Mouse (Mus musculus): ENCODE data around the gene Gm28038. TPM values are rescaled to one million over a fixed set of nuclear protein-coding genes. Genes with fewer than 3 reads are reported as not detected.

Gene Gm28038
- not detected in 2 replicates for polyA plus RNA-seq (2015; fragmentation: Nextera tagmentation; extraction: Ambion mirVana)

- no peak for ATAC-seq
- Histone ChIP-seq H3K4me1 (replicated peaks) (peaks cover 12% of the 10 kb centered on the region), H3K36me3 (peaks cover 42% of the 10 kb centered on the region), H3K9me3 (no peaks in the 10 kb centered on the region), H3K27me3 (no peaks in the 10 kb centered on the region), H3K4me2 (replicated peaks) (no peak within 1 kb of the TSS), H3K27ac (no peak within 1 kb of the TSS), H3K4me3 (replicated peaks) (no peak within 1 kb of the TSS), H3K9ac (replicated peaks) (no peak within 1 kb of the TSS)
- WGBS = 94% methylated on average over 11 of the region's 11 CpGs
Measured at GRCm38 (mm10) chr2:30280743-30281142, at the start of gene Gm28038. Gm28038 (plus strand) TSS chr2:30281043.

- Histone ChIP-seq H3K9ac (replicated peaks) (no peak overlapping the region), H3K27ac (no peak overlapping the region), H3K27me3 (no peaks in the 10 kb centered on the region), H3K36me3 (peaks cover 4% of the 10 kb centered on the region), H3K4me1 (replicated peaks) (peaks cover 30% of the 10 kb centered on the region), H3K9me3 (no peaks in the 10 kb centered on the region), H3K4me2 (replicated peaks) (no peak overlapping the region), H3K4me3 (replicated peaks) (no peak overlapping the region)
- no peak for ATAC-seq
- WGBS = 94% methylated on average over 5 of the region's 5 CpGs
Measured at GRCm38 (mm10) chr2:30235593-30235992, 45.2 kb upstream of the Gm28038 start.

GRCm38 (mm10) chr2:30236426-30237198, 44.2 kb upstream of the Gm28038 start:
- Histone ChIP-seq H3K36me3 (peaks cover 14% of the 10 kb centered on the region), H3K27ac (peak overlapping the region; percentile 57), H3K4me1 (replicated peaks) (peaks cover 30% of the 10 kb centered on the region), H3K4me3 (replicated peaks) (peak overlapping the region; percentile 70), H3K9me3 (no peaks in the 10 kb centered on the region), H3K9ac (replicated peaks) (peak overlapping the region; percentile 65), H3K4me2 (replicated peaks) (peak overlapping the region; percentile 67), H3K27me3 (no peaks in the 10 kb centered on the region)
- 5% methylated on average over 18 of the region's 18 CpGs for WGBS
- ATAC-seq = no peak

- under 1% methylated on average over 66 of the region's 67 CpGs for WGBS
- peak within 1 kb of the TSS; percentile 70 for H3K4me3 ChIP-seq (replicated peaks)
- peak within 1 kb of the TSS; percentile 94 for H3K27ac ChIP-seq
- ATAC-seq = peak; percentile 99
- peaks cover 22% of the 10 kb centered on the region for H3K36me3 ChIP-seq
- H3K9me3 ChIP-seq = no peaks in the 10 kb centered on the region
- peak within 1 kb of the TSS; percentile 87 for H3K4me2 ChIP-seq (replicated peaks)
- no peaks in the 10 kb centered on the region for H3K27me3 ChIP-seq
- peak within 1 kb of the TSS; percentile 86 for H3K9ac ChIP-seq (replicated peaks)
- peaks cover 30% of the 10 kb centered on the region for H3K4me1 ChIP-seq (replicated peaks)
Measured at GRCm38 (mm10) chr2:30237199-30237880, 43.5 kb upstream of the Gm28038 start, which contains the start of gene Lrrc8a. Lrrc8a (plus strand) TSS chr2:30237715.

- peak overlapping the region; percentile 94 for H3K27ac ChIP-seq
- peaks cover 34% of the 10 kb centered on the region for H3K4me1 ChIP-seq (replicated peaks)
- under 1% methylated on average over 40 of the region's 42 CpGs for WGBS
- H3K27me3 ChIP-seq = no peaks in the 10 kb centered on the region
- peaks cover 27% of the 10 kb centered on the region for H3K36me3 ChIP-seq
- peak overlapping the region; percentile 87 for H3K4me2 ChIP-seq (replicated peaks)
- no peaks in the 10 kb centered on the region for H3K9me3 ChIP-seq
- H3K9ac ChIP-seq (replicated peaks) = peak overlapping the region; percentile 86
- ATAC-seq = peak; percentile 93
- peak overlapping the region; percentile 70 for H3K4me3 ChIP-seq (replicated peaks)
Measured at GRCm38 (mm10) chr2:30237881-30238280, 43.0 kb upstream of the Gm28038 start.

GRCm38 (mm10) chr2:30238906-30239465, 41.9 kb upstream of the Gm28038 start:
- Histone ChIP-seq H3K4me2 (replicated peaks) (peak overlapping the region; percentile 87), H3K27ac (no peak overlapping the region), H3K36me3 (peaks cover 38% of the 10 kb centered on the region), H3K9ac (replicated peaks) (peak overlapping the region; percentile 86), H3K4me1 (replicated peaks) (peaks cover 34% of the 10 kb centered on the region), H3K4me3 (replicated peaks) (peak overlapping the region; percentile 70), H3K27me3 (no peaks in the 10 kb centered on the region), H3K9me3 (no peaks in the 10 kb centered on the region)
- 82% methylated on average over 3 of the region's 3 CpGs for WGBS
- ATAC-seq = no peak

- Histone ChIP-seq H3K27ac (no peak overlapping the region), H3K4me2 (replicated peaks) (peak overlapping the region; percentile 87; the same call in 1 of the 2 replicates)
- WGBS = 93% methylated on average over 4 of the region's 4 CpGs
Measured at GRCm38 (mm10) chr2:30239777-30240176, 41.1 kb upstream of the Gm28038 start.

GRCm38 (mm10) chr2:30240267-30240666, 40.6 kb upstream of the Gm28038 start, which contains the start of gene Gm28035:
Gm28035 (plus strand) TSS chr2:30240567.
- no peak for ATAC-seq
- Histone ChIP-seq H3K9ac (replicated peaks) (peak within 1 kb of the TSS; percentile 86; the same call in 1 of the 2 replicates), H3K4me2 (replicated peaks) (peak within 1 kb of the TSS; percentile 87; the same call in 1 of the 2 replicates), H3K9me3 (no peaks in the 10 kb centered on the region), H3K27ac (no peak within 1 kb of the TSS), H3K27me3 (no peaks in the 10 kb centered on the region), H3K4me1 (replicated peaks) (peaks cover 37% of the 10 kb centered on the region), H3K36me3 (peaks cover 49% of the 10 kb centered on the region), H3K4me3 (replicated peaks) (peak within 1 kb of the TSS; percentile 70; the same call in 1 of the 2 replicates)
- WGBS = 86% methylated on average over 2 of the region's 2 CpGs

More at GRCm38 (mm10) chr2:30239777-30240176, 41.1 kb upstream of the Gm28038 start:
- Histone ChIP-seq H3K27me3 (no peaks in the 10 kb centered on the region), H3K4me1 (replicated peaks) (peaks cover 36% of the 10 kb centered on the region), H3K4me3 (replicated peaks) (0 out of 2 replicates have a peak overlapping the region, but pooled peaks have one; percentile 70), H3K36me3 (peaks cover 46% of the 10 kb centered on the region), H3K9me3 (no peaks in the 10 kb centered on the region), H3K9ac (replicated peaks) (peak overlapping the region; percentile 86; the same call in 1 of the 2 replicates)
- ATAC-seq = no peak

GRCm38 (mm10) chr2:30242509-30242908, 38.3 kb upstream of the Gm28038 start:
- 0 out of 2 replicates have a peak overlapping the region, but pooled peaks have one; percentile 11 for H3K9ac ChIP-seq (replicated peaks)

GRCm38 (mm10) chr2:30243391-30243790, 37.5 kb upstream of the Gm28038 start:
- H3K9ac ChIP-seq (replicated peaks) = no peak overlapping the region
- no peaks in the 10 kb centered on the region for H3K9me3 ChIP-seq
- no peak overlapping the region for H3K4me2 ChIP-seq (replicated peaks)
- H3K4me3 ChIP-seq (replicated peaks) = no peak overlapping the region
- H3K36me3 ChIP-seq = peaks cover 75% of the 10 kb centered on the region
- no peak for ATAC-seq
- WGBS = 96% methylated on average over 4 of the region's 4 CpGs
- no peak overlapping the region for H3K27ac ChIP-seq
- peaks cover 28% of the 10 kb centered on the region for H3K4me1 ChIP-seq (replicated peaks)
- no peaks in the 10 kb centered on the region for H3K27me3 ChIP-seq

More at GRCm38 (mm10) chr2:30242509-30242908, 38.3 kb upstream of the Gm28038 start:
- Histone ChIP-seq H3K27ac (0 out of 2 replicates have a peak overlapping the region, but pooled peaks have one; percentile 4), H3K27me3 (no peaks in the 10 kb centered on the region), H3K4me2 (replicated peaks) (no peak overlapping the region), H3K4me1 (replicated peaks) (peaks cover 31% of the 10 kb centered on the region), H3K36me3 (peaks cover 66% of the 10 kb centered on the region), H3K9me3 (no peaks in the 10 kb centered on the region), H3K4me3 (replicated peaks) (no peak overlapping the region)
- no peak for ATAC-seq
- 42% methylated on average over 4 of the region's 4 CpGs for WGBS

GRCm38 (mm10) chr2:30244595-30245178, 36.2 kb upstream of the Gm28038 start:
- Histone ChIP-seq H3K9ac (replicated peaks) (no peak overlapping the region), H3K4me1 (replicated peaks) (peaks cover 15% of the 10 kb centered on the region), H3K4me2 (replicated peaks) (no peak overlapping the region), H3K27me3 (no peaks in the 10 kb centered on the region), H3K9me3 (no peaks in the 10 kb centered on the region), H3K27ac (no peak overlapping the region), H3K4me3 (replicated peaks) (no peak overlapping the region), H3K36me3 (peaks cover 88% of the 10 kb centered on the region)
- 86% methylated on average over 7 of the region's 7 CpGs for WGBS
- ATAC-seq = no peak

All from midbrain, embryonic 13.5 days (tissue).